Mouse (Mus musculus) liver, embryonic 13.5 days (tissue): ENCODE measurements around the gene Psap. TPM values are rescaled to one million over a fixed set of nuclear protein-coding genes. Genes with fewer than 3 reads are reported as not detected.
A peak's percentile ranks its signal among the peaks of the same experiment; 100 is the strongest.

Source experiments
- ATAC-seq: fragments of 200-750 bp; cut with Nextera tagmentation; 2 replicates; pipeline ENCODE4 v1.8.0; 2017; ENCODE audit warnings: low read depth, mild to moderate bottlenecking, moderate number of reproducible peaks, moderate library complexity
- DNase-seq: peaks from one replicate; pipeline ENCODE4 v3.0.0; 2022
- H3K27ac ChIP-seq: fragments of 300-500 bp; sonication (generic); 2 replicates; pipeline ENCODE4 v1.5.1; 2015; ENCODE audit warnings: moderate library complexity, mild to moderate bottlenecking, inconsistent platforms
- H3K27me3 ChIP-seq: fragments of 300-500 bp; sonication (generic); 2 replicates; pipeline ENCODE4 v1.6.1; 2015; ENCODE audit warnings: mild to moderate bottlenecking, inconsistent platforms
- H3K36me3 ChIP-seq: fragments of 300-500 bp; sonication (generic); 2 replicates; pipeline ENCODE4 v1.6.1; 2015; ENCODE audit warnings: mild to moderate bottlenecking, inconsistent platforms
- H3K4me1 ChIP-seq: fragments of 300-500 bp; sonication (generic); replicated peaks from 2 replicates; pipeline ENCODE4 v1.6.1; 2015; ENCODE audit warnings: inconsistent platforms
- H3K4me2 ChIP-seq: fragments of 300-500 bp; sonication (generic); 2 replicates; pipeline ENCODE4 v1.6.1; 2015; ENCODE audit warnings: inconsistent platforms, mild to moderate bottlenecking, moderate library complexity
- H3K4me3 ChIP-seq: fragments of 300-500 bp; sonication (generic); replicated peaks from 2 replicates; pipeline ENCODE4 v1.5.1; 2015; ENCODE audit warnings: mild to moderate bottlenecking, inconsistent platforms
- H3K9ac ChIP-seq: fragments of 300-500 bp; sonication (generic); 2 replicates; pipeline ENCODE4 v1.6.1; 2015; ENCODE audit warnings: mild to moderate bottlenecking, inconsistent platforms
- H3K9me3 ChIP-seq: fragments of 300-500 bp; sonication (generic); replicated peaks from 2 replicates; pipeline ENCODE4 v1.6.1; 2016; ENCODE audit warnings: inconsistent platforms
- WGBS: fragments of 180-500 bp; shearing (Covaris S2); methylation state at CpG from one replicate; pipeline ENCODE4 v1.1.7; 2015; ENCODE audit not compliant: insufficient replicate concordance; 5-methylcytosine and 5-hydroxymethylcytosine counted together
- polyA plus RNA-seq: library from polyadenylated mRNA; unstranded; fragments of >200 nt; fragmentation: Nextera tagmentation; extraction: Ambion mirVana; gene quantifications from 2 replicates; pipeline ENCODE4 v1.2.1, GENCODE M21; 2015

The Psap gene
- polyA plus RNA-seq, 1 experiment from 2014 or later = 52.6 TPM

DNA sequence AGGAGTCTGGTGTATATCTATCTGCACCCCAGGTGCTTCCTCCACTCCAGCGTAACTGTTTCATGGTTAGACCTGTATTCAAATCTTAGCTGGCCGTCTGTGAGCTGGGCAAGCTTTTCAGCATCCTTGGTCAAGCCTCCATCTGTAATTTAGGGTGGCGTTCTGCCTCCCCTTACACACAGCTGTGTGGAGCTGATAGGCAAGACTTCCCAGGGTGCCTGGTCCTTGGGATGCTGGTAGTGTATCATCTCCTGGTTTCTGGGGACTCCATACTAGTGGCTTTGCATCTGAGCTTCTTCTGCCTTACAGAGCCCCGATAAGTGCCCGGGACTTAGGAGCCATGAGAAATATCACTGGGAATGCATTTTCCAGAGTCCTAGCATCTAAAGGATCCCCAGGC lies 72.2 kb downstream of the Psap start:
- peak overlapping the region; percentile 87 for H3K9ac ChIP-seq
- peak; percentile 71 for ATAC-seq
- H3K36me3 ChIP-seq = no peaks in the 10 kb centered on the region
- WGBS = 55% methylated on average over 5 of the region's 5 CpGs
- H3K27me3 ChIP-seq = no peaks in the 10 kb centered on the region
- peak overlapping the region; percentile 75 for H3K4me3 ChIP-seq
- H3K4me2 ChIP-seq = peak overlapping the region; percentile 90
- peaks cover 72% of the 10 kb centered on the region for H3K4me1 ChIP-seq
- H3K9me3 ChIP-seq = no peaks in the 10 kb centered on the region
- peak; percentile 42 for DNase-seq
- H3K27ac ChIP-seq = peak overlapping the region; percentile 94

- 41% methylated on average over 5 of the region's 5 CpGs for WGBS
- Histone ChIP-seq H3K9ac (peak overlapping the region; percentile 87), H3K4me1 (peaks cover 69% of the 10 kb centered on the region), H3K4me2 (peak overlapping the region; percentile 90), H3K27ac (peak overlapping the region; percentile 94), H3K4me3 (peak overlapping the region; percentile 75), H3K27me3 (no peaks in the 10 kb centered on the region), H3K9me3 (no peaks in the 10 kb centered on the region), H3K36me3 (no peaks in the 10 kb centered on the region)
- DNase-seq = no peak
- ATAC-seq = no peak
Observed at GRCm38 (mm10) chr10:60350077-60350804, 72.8 kb downstream of the Psap start.

- Histone ChIP-seq H3K36me3 (no peaks in the 10 kb centered on the region), H3K27ac (peak overlapping the region; percentile 94), H3K9ac (peak overlapping the region; percentile 87), H3K4me2 (peak overlapping the region; percentile 90), H3K27me3 (no peaks in the 10 kb centered on the region), H3K4me3 (peak overlapping the region; percentile 75), H3K4me1 (peaks cover 69% of the 10 kb centered on the region), H3K9me3 (no peaks in the 10 kb centered on the region)
- ATAC-seq (no peak), DNase-seq (peak; percentile 77)
- WGBS = 24% methylated on average over 3 of the region's 3 CpGs
Observed at GRCm38 (mm10) chr10:60350805-60351167, 73.4 kb downstream of the Psap start.

DNA sequence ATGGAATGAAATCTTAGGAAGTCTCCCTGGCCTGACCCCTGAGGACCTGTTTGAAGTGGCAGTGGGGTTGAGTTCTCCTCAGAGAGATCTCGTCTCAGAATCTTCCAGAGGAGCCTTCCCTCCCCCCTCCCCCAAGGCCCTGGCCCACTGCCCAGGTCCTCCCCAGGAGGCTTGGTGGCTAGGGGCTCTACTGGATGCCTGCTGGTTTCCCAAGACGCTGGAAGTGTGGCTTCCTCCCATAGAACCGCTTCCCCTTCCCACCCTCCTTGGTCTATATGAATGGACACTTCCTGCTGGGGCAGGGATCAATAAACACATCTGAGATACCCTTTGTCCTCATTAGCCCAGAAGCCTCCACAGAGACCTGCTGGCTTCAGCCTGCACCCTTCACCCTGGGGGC lies 73.8 kb downstream of the Psap start:
- no peak for ATAC-seq

GRCm38 (mm10) chr10:60351761-60352455 lies 74.5 kb downstream of the Psap start:
- Histone ChIP-seq H3K4me1 (peaks cover 58% of the 10 kb centered on the region), H3K9me3 (no peaks in the 10 kb centered on the region), H3K9ac (peak overlapping the region; percentile 36; the same call in 1 of the 2 replicates), H3K27ac (peak overlapping the region; percentile 68), H3K27me3 (no peaks in the 10 kb centered on the region), H3K4me2 (no peak overlapping the region; the same call in none of the 2 replicates), H3K36me3 (no peaks in the 10 kb centered on the region), H3K4me3 (no peak overlapping the region)
- WGBS = 39% methylated on average over 7 of the region's 7 CpGs
- ATAC-seq (no peak; the same call in 1 of the 2 replicates), DNase-seq (no peak)

More for the DNA sequence above, 73.8 kb downstream of the Psap start:
- Histone ChIP-seq H3K4me2 (peak overlapping the region; percentile 90), H3K4me3 (0 out of 2 replicates have a peak overlapping the region, but pooled peaks have one; percentile 2), H3K36me3 (no peaks in the 10 kb centered on the region), H3K27me3 (no peaks in the 10 kb centered on the region), H3K9ac (peak overlapping the region; percentile 36), H3K4me1 (peaks cover 64% of the 10 kb centered on the region), H3K9me3 (no peaks in the 10 kb centered on the region), H3K27ac (peak overlapping the region; percentile 68)
- no peak for DNase-seq
- WGBS = 31% methylated on average over 3 of the region's 3 CpGs

Other genes with a start within 250 kb of the Psap start
- gene Spock2, start 171.4 kb upstream of the Psap start, polyA plus RNA-seq = 0.13 and 0.21 TPM in 2 replicates
- gene Chst3, start 58.4 kb upstream of the Psap start, polyA plus RNA-seq = 0.07 and 0.08 TPM in 2 replicates
- gene Vsir, start 69.2 kb downstream of the Psap start, polyA plus RNA-seq = 3.7 and 4.9 TPM in 2 replicates
- not detected in 2 replicates for gene Gm17455, start 122.1 kb downstream of the Psap start, polyA plus RNA-seq